Mouse (Mus musculus) kidney, postnatal 4 days (tissue): Measurements from ENCODE around the gene Cdk14.

Source experiments
- DNase-seq, 2 experiments: peaks; one replicate each; pipeline ENCODE4 v3.0.0; 2021; ENCODE audit warnings: mixed read lengths in 2 of 2

The Cdk14 gene

DNA sequence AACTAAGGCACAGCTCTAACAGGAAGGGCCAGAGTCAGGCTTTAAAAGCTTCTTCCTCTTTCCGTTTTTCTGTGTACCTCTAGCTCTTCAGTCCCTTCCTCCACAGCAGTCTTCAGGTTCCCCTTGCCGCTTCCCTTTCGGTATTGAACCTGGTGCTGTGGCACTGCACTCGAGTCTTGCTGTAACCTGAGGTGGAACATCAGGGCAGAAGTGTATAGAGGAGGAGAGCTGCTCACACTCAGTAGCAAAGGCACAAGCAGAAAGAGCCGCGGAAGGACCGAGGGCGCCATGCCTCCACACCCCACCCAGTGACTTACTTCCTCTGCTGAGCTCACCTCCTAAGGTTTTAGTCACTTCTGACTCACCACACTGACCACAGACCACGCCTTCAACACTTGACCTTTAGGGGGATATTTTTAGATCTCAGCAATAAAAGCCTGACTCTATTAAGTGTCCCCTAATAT lies at the start of gene Cdk14:
TSS of gene Cdk14 (minus strand) at position 321 of the 464 bp plus-strand sequence.
- DNase-seq, result peak in 1 of 2 experiments; percentile 2

DNA sequence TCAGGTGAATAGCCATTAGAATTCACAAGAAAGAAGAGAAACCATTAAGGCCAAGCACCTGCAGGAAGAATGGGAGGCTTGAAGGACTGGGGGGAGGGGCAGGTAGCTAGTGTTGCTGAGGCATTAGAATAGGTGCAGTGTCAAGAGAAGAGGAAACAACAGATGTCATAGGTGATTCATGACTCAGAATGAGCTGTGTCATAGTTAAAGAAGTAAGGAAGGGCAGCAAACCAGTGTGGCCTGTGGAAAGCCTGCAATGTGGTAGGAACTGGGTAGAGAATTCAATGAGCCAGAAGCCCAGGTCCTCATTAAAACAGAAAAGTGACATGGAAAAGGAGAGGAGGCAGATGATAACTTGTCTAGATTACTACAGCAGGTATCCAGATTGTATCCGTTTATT lies 45.1 kb upstream of the Cdk14 start:
- DNase-seq, result no peak

GRCm38 (mm10) chr5:5431746-5432438 lies 11.8 kb upstream of the Cdk14 start:
- DNase-seq, result no peak

GRCm38 (mm10) chr5:5423723-5424171 lies 3.6 kb upstream of the Cdk14 start:
- peak in 1 of 2 experiments; percentile 1 for DNase-seq

GRCm38 (mm10) chr5:5423081-5423480 lies 3.0 kb upstream of the Cdk14 start:
- no peak for DNase-seq

- no peak for DNase-seq
Measured at GRCm38 (mm10) chr5:5421439-5421838, 1.3 kb upstream of the Cdk14 start.

- DNase-seq, result no peak
Measured at GRCm38 (mm10) chr5:5419253-5419652, 859 bp downstream of the Cdk14 start.

GRCm38 (mm10) chr5:5414835-5415234 lies 5.3 kb downstream of the Cdk14 start:
- no peak for DNase-seq

GRCm38 (mm10) chr5:5411886-5412285 lies 8.2 kb downstream of the Cdk14 start:
- no peak for DNase-seq

DNA sequence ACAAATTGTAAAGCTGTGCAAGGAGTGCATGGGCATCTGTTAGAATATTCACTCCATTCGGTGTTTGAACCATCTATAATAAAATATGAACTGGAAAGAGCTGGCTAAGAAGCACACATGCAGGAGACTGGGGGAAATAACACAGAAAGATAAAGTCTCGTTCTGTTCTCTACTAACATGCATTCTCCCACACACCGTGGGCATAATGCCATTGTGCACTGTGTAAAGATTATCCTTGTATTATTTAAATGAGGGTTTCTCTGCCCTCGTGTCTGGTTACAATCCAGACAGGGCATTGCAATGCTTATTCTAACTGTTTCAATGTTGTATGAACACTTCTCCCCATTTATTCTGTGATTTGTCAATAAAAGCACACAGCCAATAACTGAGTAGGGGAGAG lies 18.1 kb downstream of the Cdk14 start:
- no peak for DNase-seq

DNA sequence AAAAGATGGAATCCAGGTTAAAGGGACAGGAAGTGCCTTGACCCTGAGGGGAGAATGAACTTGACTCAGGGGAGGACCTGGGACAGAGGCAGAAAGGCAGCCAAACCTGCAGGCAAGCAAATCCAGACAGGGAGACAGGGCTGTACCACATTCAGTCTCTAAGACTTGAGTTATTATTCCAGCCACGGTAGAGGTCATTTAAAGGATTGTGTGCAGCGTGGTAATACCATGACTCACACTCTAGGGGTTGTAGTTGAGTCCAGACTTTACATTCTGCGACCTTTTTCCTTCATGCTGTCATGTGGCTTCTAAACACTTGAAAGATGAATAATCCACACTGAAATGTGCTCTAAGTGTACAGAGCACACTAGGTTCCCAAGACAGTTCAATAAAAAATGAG lies 27.3 kb downstream of the Cdk14 start:
- no peak for DNase-seq

DNA sequence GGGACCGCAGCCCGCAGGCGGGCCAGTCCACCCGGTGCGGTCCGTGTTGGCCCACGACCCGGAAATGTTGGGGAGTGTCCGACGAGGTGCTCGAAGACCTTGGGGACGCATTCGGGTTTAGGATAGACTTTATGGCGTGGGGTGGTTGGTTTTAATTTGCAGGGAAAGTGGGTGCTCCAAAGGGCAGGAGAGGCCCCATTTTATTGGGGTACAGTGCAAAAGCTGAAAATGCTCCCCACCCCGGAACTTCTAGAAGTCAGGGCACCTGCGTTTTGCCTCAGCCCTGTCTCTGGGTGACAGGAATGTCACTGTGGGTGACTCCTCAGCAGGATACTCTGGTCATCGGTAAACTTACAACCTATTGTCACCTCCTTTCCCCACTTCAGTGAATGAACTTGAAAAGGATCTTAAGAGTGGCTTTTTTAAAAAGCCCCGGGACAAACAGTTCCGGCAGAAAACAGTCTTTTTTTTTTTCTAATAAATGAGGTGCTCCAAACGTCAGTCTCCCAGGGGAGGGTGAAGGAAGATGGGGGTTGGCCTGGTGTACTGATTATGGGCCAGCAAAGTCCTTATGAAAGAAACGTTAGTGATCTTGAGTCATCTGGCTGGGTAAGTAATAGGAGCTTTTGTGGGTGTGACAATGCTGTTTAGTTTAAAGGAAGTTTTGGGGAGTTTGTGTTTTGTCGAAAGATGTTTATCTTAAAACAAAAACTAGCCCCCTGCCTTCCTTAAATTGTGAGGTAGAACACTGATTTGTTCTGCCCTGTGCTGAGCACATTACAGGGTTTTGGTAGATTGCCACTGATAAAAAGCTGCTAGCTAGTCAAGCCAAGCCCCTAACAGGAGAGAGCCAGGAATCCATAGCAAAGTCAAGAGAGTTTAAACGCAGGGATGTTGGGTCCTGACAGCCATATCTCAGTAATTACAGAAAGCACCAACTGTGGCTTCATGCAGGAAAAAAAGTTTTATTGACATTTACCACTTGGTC lies 39.1 kb downstream of the Cdk14 start:
- DNase-seq, result peak; percentile 7 to 14

DNA sequence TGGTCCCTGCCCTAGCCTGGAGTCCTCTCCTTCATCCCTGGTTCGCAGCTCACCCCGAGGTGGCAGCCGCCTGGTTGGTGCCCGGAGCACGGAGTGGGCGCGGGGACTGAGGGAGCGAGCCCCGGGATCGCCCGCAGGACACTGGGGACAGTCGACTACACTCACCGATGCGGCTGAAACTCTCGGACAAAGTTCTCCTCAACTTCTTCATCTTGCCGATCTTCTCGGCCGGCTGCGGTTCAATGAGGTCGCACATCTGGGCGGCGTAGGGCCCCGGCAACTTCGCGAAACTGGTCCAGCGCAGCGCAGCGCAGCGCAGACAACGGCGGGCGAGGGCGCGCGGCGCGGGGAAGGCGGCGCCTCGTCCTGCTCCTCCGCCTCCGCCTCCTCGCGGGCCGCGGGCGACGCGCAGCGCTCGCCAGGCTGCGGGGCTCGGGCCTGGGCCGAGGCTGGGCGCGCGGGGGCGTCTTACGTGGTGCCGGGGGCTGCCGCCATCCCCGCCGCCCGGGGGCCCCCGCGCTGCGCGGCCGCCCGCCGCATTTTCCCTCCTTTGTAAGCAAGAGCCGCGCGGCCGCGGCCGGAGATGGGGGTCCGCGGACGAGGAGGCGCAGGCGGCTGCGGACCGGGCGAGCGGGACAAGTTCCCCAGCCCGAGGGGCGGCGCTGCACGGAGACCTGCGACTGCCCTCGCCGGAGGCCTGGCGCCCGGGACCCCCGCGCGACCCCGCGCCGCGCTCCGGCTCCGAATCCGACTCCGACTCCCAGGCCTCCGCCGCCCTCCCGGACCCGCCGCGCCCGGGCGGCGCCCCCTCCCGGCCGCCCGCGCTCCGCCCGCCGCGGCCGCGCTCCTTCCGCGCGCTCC lies 40.0 kb downstream of the Cdk14 start:
- DNase-seq, result peak; percentile 70 to 83

GRCm38 (mm10) chr5:5379501-5379869 lies 40.6 kb downstream of the Cdk14 start:
- DNase-seq, result peak in 1 of 2 experiments; percentile 4

DNA sequence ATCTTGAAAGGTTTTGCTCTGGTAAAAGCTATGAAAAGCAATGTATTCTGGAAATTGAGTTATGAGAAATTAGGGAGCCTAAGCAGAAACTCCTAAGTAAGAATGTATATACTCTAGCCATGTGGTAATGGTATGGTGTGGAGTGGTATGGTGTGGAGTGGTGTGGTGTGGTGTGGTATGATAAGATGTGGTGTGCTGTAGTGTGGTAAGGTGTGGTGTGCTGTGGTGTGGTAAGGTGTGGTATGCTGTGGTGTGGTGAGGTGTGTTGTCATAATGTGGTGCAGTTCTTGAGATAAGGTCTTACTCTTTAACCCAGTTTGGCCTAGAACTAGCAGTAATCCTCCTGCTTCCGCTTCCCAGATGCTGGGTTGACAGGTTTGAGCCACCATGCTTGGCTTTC lies 45.7 kb downstream of the Cdk14 start:
- DNase-seq, result no peak

GRCm38 (mm10) chr5:5373541-5373940 lies 46.6 kb downstream of the Cdk14 start:
- no peak for DNase-seq

- no peak for DNase-seq
Measured at GRCm38 (mm10) chr5:5372936-5373335, 47.2 kb downstream of the Cdk14 start.

DNA sequence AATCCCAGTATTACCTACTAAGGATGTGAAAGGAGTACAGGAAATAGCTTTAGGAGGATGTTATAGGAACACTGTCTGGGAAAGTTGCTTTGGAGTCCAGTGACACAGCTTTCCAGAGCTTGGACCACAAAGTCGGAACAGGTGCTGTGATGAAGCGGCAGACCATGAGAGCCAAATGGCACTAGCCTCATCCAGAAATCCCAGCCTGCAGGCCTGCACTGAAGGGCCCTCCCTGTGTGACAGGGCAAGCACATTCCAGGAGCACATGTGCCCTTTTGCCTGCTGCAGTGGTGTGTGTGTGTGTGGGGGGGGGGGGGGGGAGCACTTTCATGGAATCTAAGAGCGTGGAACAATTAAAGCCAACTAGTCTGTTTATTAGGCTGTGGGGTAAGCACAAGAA lies 47.8 kb downstream of the Cdk14 start:
- DNase-seq, result peak in 1 of 2 experiments; percentile 5

- no peak for DNase-seq
Measured at GRCm38 (mm10) chr5:5370322-5371082, 49.6 kb downstream of the Cdk14 start.

DNA sequence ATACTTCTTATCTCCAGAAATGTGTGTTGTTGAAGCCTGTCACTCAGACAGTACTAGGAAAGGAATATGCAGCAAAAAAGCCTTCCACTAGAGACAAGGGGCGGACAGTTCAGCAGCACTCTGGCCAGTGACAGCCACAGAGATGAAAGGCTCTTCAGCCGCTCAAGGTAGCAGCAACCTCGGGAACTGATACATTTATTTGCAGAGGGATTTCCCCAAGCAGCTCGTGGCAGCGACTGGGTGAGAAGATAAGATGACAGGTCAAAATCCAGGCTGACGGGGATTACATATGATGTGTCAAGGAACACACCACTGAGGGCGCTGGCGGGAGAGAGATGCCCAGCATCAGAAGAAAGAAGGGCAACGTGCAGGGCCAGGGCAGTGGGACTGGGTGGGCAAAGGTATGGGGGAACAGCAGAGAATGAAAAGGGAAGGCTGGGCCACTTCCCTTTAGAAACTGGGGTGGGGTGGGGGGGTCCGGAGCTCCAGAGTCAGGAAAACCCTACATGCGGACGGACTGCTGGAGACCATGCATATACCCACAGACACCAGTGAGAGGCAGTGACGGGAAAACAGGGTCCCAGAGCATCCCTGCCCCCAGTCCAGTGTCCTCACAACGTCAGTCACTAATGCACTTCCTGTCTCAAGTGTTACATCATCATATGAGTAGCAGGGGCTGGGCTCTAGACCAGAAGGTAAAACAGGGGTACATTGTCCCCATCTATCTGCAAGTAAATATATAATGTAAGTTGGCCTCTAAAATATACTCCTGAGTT lies 51.5 kb downstream of the Cdk14 start:
- no peak for DNase-seq

DNA sequence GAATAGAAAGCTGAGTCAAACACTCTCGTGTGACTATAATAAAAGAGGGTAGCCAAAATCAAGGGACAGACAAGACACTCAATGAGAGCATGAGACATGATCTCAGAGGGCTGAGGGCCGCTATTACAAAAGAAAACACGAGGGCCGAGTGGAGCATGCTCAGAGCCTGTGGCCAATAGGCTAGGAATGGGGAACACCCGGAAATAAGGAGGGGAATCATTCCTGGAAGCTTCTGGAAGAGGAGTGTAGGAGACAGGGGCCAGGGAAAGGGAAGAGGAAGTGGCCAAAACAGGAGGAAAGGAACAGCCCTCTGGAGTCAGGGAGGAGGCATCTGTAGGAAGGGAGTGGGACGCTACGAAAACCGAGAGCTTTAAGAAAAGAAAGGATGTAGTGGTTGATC lies 52.6 kb downstream of the Cdk14 start:
- DNase-seq, result no peak
